Mouse (Mus musculus) heart, postnatal 25 days (tissue): Measurements from ENCODE around the gene Pik3c2b. TPM values are rescaled to one million over a fixed set of nuclear protein-coding genes. Genes with fewer than 3 reads are reported as not detected.

ENCODE experiments used
- DNase-seq: peaks from one replicate; pipeline ENCODE4 v3.0.0; 2022; ENCODE audit warnings: low spot score
- intact Hi-C: fragments of 180-260 bp; cut with DNase I; formaldehyde crosslinking; loops from one replicate; pipeline ENCODE4 v1.15.1; 2025
- total RNA-seq, 2 experiments: library from RNA; stranded (reverse); gene quantifications; 2 replicates each; pipeline ENCODE4 v1.2.3; 2021

The Pik3c2b gene
- total RNA-seq, 2 experiments from 2014 or later = 19.9 to 21.2 TPM

- DNase-seq = no peak
- intact Hi-C loops = no loop called here
Measured at GRCm38 (mm10) chr1:133069275-133070120, 24.0 kb downstream of the Pik3c2b start.

- no peak for DNase-seq
- intact Hi-C loops = no loop called here
Measured at GRCm38 (mm10) chr1:133070157-133070556, 24.7 kb downstream of the Pik3c2b start.

- no peak for DNase-seq
- intact Hi-C loops = no loop called here
Measured at GRCm38 (mm10) chr1:133071666-133072381, 26.4 kb downstream of the Pik3c2b start.

GRCm38 (mm10) chr1:133073327-133073856 is 27.9 kb downstream of the Pik3c2b start:
- peak; percentile 57 for DNase-seq
- intact Hi-C loops = no loop called here

- DNase-seq = no peak
- intact Hi-C loops = no loop called here
Measured at GRCm38 (mm10) chr1:133074541-133074940, 29.1 kb downstream of the Pik3c2b start.

- no peak for DNase-seq
- intact Hi-C loops = no loop called here
Measured at GRCm38 (mm10) chr1:133075651-133076400, 30.4 kb downstream of the Pik3c2b start.

- DNase-seq = no peak
Measured at GRCm38 (mm10) chr1:133076681-133077514, 31.4 kb downstream of the Pik3c2b start.

GRCm38 (mm10) chr1:133077606-133078337 is 32.3 kb downstream of the Pik3c2b start:
- DNase-seq = no peak
- intact Hi-C loops = no loop called here

More at GRCm38 (mm10) chr1:133076681-133077514, 31.4 kb downstream of the Pik3c2b start:
- intact Hi-C loops = no loop called here

GRCm38 (mm10) chr1:133078338-133078727 is 32.9 kb downstream of the Pik3c2b start:
- no peak for DNase-seq
- intact Hi-C loops = no loop called here

GRCm38 (mm10) chr1:133079509-133079908 is 34.0 kb downstream of the Pik3c2b start:
- DNase-seq = no peak
- intact Hi-C loops = no loop called here

- intact Hi-C loops = no loop called here
- DNase-seq = no peak
Measured at GRCm38 (mm10) chr1:133080079-133080561, 34.7 kb downstream of the Pik3c2b start.

GRCm38 (mm10) chr1:133080717-133081116 is 35.2 kb downstream of the Pik3c2b start:
- no peak for DNase-seq
- intact Hi-C loops = no loop called here

GRCm38 (mm10) chr1:133083003-133083546 is 37.6 kb downstream of the Pik3c2b start:
- intact Hi-C loops = no loop called here
- DNase-seq = no peak

- no peak for DNase-seq
- intact Hi-C loops = no loop called here
Measured at GRCm38 (mm10) chr1:133083942-133084625, 38.6 kb downstream of the Pik3c2b start.

GRCm38 (mm10) chr1:133084708-133085416 is 39.4 kb downstream of the Pik3c2b start:
- intact Hi-C loops = no loop called here
- no peak for DNase-seq

- no peak for DNase-seq
- intact Hi-C loops = no loop called here
Measured at GRCm38 (mm10) chr1:133085417-133085742, 39.9 kb downstream of the Pik3c2b start.

- intact Hi-C loops = loop anchor here (1.0 to 2.0 kb wide), 2 partner anchors 40 to 48 kb away; no protein-coding TSS in a partner anchor
- DNase-seq = no peak
Measured at GRCm38 (mm10) chr1:133086804-133087203, 41.3 kb downstream of the Pik3c2b start.
